Mouse (Mus musculus): ENCODE measurements at regions not wholly inside any gene's neighbourhood (a gene's known extent, or its start where the extent isn't known, plus 50 kb on each side); places are given as distances from the start of the nearest gene placed in this dataset.

GRCm38 (mm10) chr15:36865332-36865731 is 142.2 kb downstream of the Zfp706 start:
- H3K9me3 ChIP-seq: 0 out of 2 replicates have a peak, but pooled peaks cover 7% of the 10 kb centered on the region
- no peaks in the 10 kb centered on the region for H3K36me3 ChIP-seq
- H3K27me3 ChIP-seq (ENCODE audit: insufficient read depth, poor library complexity, severe bottlenecking): no peaks in the 10 kb centered on the region
- whole genome bisulfite sequencing: 83% methylated on average over 3 of the region's 3 CpGs
- DNase-seq (ENCODE audit: low spot score): no peak
- H3K4me1 ChIP-seq (replicated peaks): peaks cover 7% of the 10 kb centered on the region; the same call in 1 of the 2 replicates
- no peak overlapping the region for H3K4me3 ChIP-seq
- no peak overlapping the region for H3K27ac ChIP-seq

- Histone ChIP-seq H3K36me3 (no peaks in the 10 kb centered on the region), H3K9me3 (0 out of 2 replicates have a peak, but pooled peaks cover 7% of the 10 kb centered on the region), H3K27ac (no peak overlapping the region), H3K4me1 (replicated peaks) (no peaks in the 10 kb centered on the region), H3K4me3 (no peak overlapping the region), H3K27me3 (ENCODE audit: insufficient read depth, poor library complexity, severe bottlenecking) (no peaks in the 10 kb centered on the region)
- 69% methylated on average over 2 of the region's 2 CpGs for WGBS
- DNase-seq (ENCODE audit: low spot score): no peak
These were observed 143.5 kb downstream of the Zfp706 start for GRCm38 (mm10) chr15:36864046-36864445.

DNA sequence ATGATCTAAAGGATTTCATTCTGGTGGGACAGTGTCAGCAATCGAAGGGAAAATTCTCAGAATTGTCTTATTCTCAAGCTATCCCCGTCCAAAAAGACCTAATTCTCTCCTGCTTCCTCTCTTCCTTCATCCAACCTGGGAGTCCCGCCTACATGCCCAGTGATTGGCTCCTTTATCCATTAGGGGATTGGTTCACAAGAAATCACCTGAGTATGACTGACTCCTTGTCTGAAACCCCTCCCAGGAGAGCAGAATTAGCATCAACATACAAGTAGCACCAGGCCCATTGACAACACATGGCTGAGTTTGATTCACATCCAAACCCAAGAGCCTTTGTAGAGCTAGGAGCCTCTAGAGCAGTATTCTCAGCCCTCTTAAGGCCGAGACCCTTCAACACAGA is 148.9 kb downstream of the Zfp706 start:
- Histone ChIP-seq H3K27ac (no peak overlapping the region), H3K36me3 (no peaks in the 10 kb centered on the region), H3K4me1 (replicated peaks) (peaks cover 11% of the 10 kb centered on the region; the same call in 1 of the 2 replicates), H3K27me3 (ENCODE audit: insufficient read depth, poor library complexity, severe bottlenecking) (no peaks in the 10 kb centered on the region), H3K4me3 (no peak overlapping the region), H3K9me3 (0 out of 2 replicates have a peak, but pooled peaks cover 7% of the 10 kb centered on the region)
- WGBS: 84% methylated on average over 4 of the region's 4 CpGs
- DNase-seq (ENCODE audit: low spot score): no peak

- 0 out of 2 replicates have a peak, but pooled peaks cover 5% of the 10 kb centered on the region for H3K9me3 ChIP-seq
- H3K4me1 ChIP-seq (replicated peaks): peaks cover 11% of the 10 kb centered on the region; the same call in 1 of the 2 replicates
- H3K27ac ChIP-seq: no peak overlapping the region
- H3K36me3 ChIP-seq: no peaks in the 10 kb centered on the region
- H3K4me3 ChIP-seq: no peak overlapping the region
- WGBS: 86% methylated on average over 1 of the region's 1 CpGs
- no peaks in the 10 kb centered on the region for H3K27me3 ChIP-seq (ENCODE audit: insufficient read depth, poor library complexity, severe bottlenecking)
- DNase-seq (ENCODE audit: low spot score): no peak
These were observed 150.0 kb downstream of the Zfp706 start for GRCm38 (mm10) chr15:36857622-36858021.

DNA sequence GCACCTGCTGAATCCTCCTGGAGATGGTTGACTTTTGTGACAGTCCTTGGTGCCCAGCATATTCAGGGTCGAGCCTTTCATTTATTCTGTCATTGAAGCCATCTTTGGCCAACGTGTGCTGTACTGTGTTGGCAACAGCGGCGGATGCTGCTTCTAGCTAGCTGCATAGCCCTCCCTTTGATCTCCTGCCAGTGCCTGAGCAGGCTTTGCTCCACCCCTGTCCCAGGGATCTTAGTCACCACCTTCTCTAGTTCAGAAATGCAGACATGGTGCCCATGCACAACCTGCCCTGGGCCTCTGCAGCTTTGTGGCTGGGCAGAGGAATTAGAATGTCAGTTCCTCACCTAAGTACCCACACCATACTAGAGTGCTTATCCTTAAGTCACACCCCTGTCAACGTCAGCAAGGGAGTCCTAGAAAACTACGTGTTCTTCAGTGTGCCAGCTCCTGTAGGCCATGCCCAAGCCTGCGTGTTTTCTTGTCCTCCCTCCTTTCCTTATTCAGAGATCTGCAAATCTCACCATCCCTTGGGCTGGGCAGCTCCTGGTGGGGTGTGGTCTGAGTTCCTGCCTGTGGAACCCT is 151.9 kb downstream of the Zfp706 start:
- H3K9me3 ChIP-seq: no peaks in the 10 kb centered on the region
- 82% methylated on average over 7 of the region's 7 CpGs for WGBS
- H3K36me3 ChIP-seq: no peaks in the 10 kb centered on the region
- H3K27ac ChIP-seq: no peak overlapping the region
- DNase-seq (ENCODE audit: low spot score): no peak
- H3K4me1 ChIP-seq (replicated peaks): peaks cover 11% of the 10 kb centered on the region; the same call in 1 of the 2 replicates
- no peak overlapping the region for H3K4me3 ChIP-seq
- H3K27me3 ChIP-seq (ENCODE audit: insufficient read depth, poor library complexity, severe bottlenecking): no peaks in the 10 kb centered on the region

DNA sequence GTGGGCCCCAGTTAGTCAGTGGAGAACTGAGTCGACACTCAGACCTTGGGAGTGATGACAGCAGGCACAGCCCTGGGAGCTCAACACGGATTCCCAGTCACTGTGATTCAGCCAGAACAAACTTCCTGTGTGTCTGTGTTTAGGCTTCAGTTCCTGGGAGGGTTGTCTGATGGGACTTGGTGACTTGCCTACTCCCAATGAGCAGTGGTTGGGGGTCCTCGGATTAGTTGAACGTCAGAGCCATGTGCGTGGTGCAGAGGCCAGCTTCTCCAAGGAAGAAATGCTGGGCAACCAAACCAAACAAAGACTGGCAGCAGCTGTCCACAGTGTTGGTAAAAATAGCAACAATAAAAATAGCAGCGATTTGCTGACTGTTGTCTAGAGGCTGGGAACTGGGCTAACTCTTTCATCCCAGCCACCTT is 152.7 kb downstream of the Zfp706 start:
- H3K27ac ChIP-seq: no peak overlapping the region

DNA sequence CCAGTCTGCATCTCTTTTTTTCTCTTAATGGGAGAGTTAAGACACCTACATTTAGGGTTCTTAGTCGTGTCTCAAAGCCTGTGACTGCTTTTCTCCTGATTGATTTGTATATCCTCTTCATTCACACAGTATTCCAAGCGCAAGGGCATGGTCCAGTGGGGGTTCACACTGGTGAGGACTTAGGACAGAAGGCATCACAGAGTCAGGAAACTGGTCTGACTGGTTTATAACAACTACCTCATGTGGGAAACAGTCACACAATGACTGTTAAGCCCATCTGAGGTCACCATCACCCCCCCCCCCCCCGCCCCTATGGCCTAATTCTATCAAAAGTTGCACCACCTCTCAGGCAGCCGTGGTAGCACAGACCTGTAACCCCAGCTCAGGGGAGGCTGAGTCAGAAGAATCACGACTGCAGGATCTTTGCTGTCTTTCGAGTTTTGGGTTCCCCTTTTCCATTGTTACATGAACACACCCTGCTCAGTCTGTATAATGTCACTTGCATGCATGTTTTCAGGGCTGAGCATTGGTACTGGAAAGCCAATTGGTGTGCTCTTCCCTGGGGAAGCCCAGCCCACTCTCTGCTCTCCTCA is 155.2 kb downstream of the Zfp706 start:
- no peak for DNase-seq (ENCODE audit: low spot score)
- no peaks in the 10 kb centered on the region for H3K27me3 ChIP-seq (ENCODE audit: insufficient read depth, poor library complexity, severe bottlenecking)
- H3K4me1 ChIP-seq (replicated peaks): 0 out of 2 replicates have a peak, but pooled peaks cover 7% of the 10 kb centered on the region
- H3K9me3 ChIP-seq: no peaks in the 10 kb centered on the region
- H3K27ac ChIP-seq: no peak overlapping the region
- WGBS: 66% methylated on average over 6 of the region's 6 CpGs
- no peak overlapping the region for H3K4me3 ChIP-seq
- H3K36me3 ChIP-seq: no peaks in the 10 kb centered on the region

More for the DNA sequence above, 152.7 kb downstream of the Zfp706 start:
- Histone ChIP-seq H3K4me1 (replicated peaks) (peaks cover 11% of the 10 kb centered on the region; the same call in 1 of the 2 replicates), H3K27me3 (ENCODE audit: insufficient read depth, poor library complexity, severe bottlenecking) (no peaks in the 10 kb centered on the region), H3K9me3 (no peaks in the 10 kb centered on the region), H3K36me3 (no peaks in the 10 kb centered on the region), H3K4me3 (no peak overlapping the region)
- DNase-seq (ENCODE audit: low spot score): no peak
- WGBS: 70% methylated on average over 6 of the region's 6 CpGs

GRCm38 (mm10) chr15:36848238-36848637 is 159.3 kb downstream of the Zfp706 start:
- DNase-seq (ENCODE audit: low spot score): no peak
- WGBS: 58% methylated on average over 5 of the region's 5 CpGs
- no peak overlapping the region for H3K4me3 ChIP-seq
- no peaks in the 10 kb centered on the region for H3K9me3 ChIP-seq
- H3K4me1 ChIP-seq (replicated peaks): peaks cover 7% of the 10 kb centered on the region
- no peaks in the 10 kb centered on the region for H3K27me3 ChIP-seq (ENCODE audit: insufficient read depth, poor library complexity, severe bottlenecking)
- no peak overlapping the region for H3K27ac ChIP-seq
- no peaks in the 10 kb centered on the region for H3K36me3 ChIP-seq

DNA sequence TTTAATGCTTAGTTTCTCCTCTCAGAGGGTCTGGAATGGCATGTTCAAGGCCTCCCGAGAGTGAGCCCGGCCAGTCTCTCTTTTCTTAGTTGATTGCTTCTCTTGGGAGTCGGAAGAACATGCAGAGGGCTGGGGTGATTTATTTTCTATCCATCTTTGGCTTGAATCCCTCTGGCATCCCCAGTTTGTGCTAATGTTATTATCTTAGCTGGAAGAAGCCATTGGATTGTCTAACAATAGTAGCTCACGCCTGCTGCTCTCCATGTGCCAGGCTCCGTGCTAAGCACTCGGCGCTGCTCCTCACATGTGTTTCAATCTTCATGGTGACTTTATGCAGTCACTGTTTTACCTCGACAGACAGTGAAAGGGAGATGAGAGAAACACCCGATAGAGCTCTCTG is 160.8 kb downstream of the Zfp706 start:
- Histone ChIP-seq H3K9me3 (no peaks in the 10 kb centered on the region), H3K27ac (no peak overlapping the region), H3K27me3 (ENCODE audit: insufficient read depth, poor library complexity, severe bottlenecking) (no peaks in the 10 kb centered on the region), H3K36me3 (no peaks in the 10 kb centered on the region), H3K4me3 (no peak overlapping the region), H3K4me1 (replicated peaks) (peaks cover 9% of the 10 kb centered on the region)
- 83% methylated on average over 9 of the region's 9 CpGs for WGBS
- no peak for DNase-seq (ENCODE audit: low spot score)

All from hindbrain, embryonic 10.5 days (tissue).